Mouse (Mus musculus): ENCODE measurements around the gene Map4.
"Not testable (repeated sequence)": the region's sequence is repeated elsewhere in the genome, so short reads cannot be mapped to it uniquely, and the experiment has no call there.

Gene Map4

GRCm38 (mm10) chr9:109930063-109930462, 1.2 kb upstream of the Map4 start:
- DNase-seq, result no peak

GRCm38 (mm10) chr9:109930752-109931151, 508 bp upstream of the Map4 start:
- peak; percentile 5 for DNase-seq

GRCm38 (mm10) chr9:109932361-109932755, 1.1 kb downstream of the Map4 start:
- DNase-seq, result peak; percentile 57

DNA sequence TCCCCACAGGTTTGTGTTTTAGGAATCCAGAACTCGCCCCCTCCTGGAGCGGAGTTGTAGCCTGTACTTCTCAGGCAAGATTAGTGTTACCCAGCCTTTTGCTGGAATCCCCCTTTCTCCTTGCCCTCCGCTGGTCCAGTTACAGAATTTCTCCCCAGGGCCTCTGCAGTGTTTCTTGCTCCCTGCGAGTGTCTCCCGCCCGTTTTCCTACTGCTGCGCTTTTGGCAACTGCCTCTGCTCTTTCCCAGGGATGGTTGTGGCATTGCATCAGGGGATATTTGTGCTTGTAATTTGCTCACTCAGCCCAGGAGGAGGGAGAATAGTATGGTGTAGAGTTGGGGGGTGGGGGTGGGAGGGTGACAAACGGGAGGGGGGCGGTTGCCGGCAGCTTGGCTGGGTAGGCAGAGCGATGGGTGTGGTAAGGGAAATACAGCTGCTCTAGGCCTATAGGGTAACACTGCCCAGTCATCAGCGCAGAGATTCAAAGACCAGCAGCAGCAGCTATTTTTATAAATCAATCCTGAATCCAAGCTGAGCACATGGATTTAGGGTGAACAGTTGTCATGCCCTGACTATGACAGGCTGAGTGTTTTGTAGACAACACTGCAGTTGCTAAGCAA, 1.6 kb downstream of the Map4 start:
- DNase-seq, result peak; percentile 65

GRCm38 (mm10) chr9:109939401-109939800, 8.1 kb downstream of the Map4 start:
- DNase-seq, result no peak

- DNase-seq, result no peak
Observed at GRCm38 (mm10) chr9:109942796-109943195, 11.5 kb downstream of the Map4 start.

DNA sequence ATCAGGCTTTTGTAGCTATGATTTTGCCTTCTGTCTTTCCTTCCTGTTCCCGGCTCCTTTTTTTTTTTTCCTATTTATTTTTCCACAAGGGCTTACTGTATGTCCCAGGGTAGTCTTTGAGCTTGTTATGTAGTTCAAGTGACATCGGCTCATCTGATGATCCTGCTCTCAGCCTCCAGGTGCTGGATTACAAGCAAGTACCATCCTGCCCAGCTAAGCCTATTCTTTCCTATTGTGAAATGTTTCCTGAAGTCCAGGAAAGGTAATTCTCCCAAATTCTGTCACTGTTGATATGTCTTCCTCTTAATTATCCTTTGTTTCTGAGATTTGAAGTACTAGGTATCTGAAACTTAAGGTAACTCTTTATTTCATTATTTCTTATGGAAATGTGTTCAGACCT, 13.5 kb downstream of the Map4 start:
- no peak for DNase-seq

DNA sequence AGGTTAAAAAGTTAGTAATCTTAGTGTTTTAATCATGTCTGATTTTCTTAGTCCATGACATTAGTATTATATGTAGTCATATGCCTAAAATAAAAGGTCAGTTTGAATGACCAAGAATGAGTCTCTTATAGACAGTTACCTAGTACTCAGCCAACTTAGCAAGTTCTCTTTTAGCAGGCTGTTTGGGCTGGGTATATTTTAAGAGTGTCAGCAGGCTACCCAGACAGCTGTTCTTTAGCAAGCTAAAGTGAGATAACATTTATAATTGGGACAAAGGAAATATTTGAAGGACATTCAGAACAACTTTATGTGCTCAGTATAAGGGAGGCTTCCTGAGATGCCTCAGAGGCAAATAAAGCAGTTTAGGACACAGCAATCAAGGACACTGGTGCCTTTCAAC, 17.3 kb downstream of the Map4 start:
- DNase-seq, result no peak

GRCm38 (mm10) chr9:109949801-109950200, 18.5 kb downstream of the Map4 start:
- no peak for DNase-seq

DNA sequence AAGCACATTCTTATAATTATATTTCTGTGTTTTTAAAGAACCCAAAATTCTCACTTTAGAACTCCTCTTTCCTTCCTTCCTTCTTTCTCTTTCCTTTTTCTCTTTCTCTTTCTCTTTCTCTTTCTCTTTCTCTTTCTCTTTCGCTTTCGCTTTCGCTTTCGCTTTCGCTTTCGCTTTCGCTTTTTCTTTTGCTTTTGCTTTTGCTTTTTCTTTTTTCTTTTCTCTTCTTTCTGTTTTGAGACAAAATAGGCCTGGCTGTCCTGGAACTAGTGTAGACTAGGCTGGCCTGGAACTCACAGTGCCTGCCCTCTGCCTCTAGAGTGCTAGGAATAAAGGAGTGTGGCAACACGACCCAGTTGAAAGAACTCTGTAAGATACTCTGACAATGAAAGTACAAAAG, 22.3 kb downstream of the Map4 start:
- DNase-seq, result no peak

DNA sequence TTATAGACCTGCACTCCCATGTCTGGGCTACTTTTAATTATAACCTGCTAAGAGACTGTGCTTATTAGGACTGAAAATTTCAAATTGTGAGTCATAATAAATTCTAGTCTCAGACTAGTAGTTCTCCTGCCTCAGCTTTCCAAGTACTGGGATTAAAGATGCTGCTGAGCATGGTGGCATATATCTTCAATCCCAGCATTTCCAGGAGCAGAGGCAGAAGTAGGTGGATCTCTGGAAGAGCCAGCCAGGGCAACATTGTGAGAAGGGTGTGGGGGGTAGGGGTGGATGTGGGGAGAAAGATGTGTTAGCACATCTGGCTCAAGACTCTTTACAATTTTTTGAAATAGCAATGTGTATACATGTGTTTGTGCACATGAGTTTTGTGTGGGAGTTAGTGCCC, 23.4 kb downstream of the Map4 start:
- no peak for DNase-seq

- peak; percentile 13 for DNase-seq
Observed at GRCm38 (mm10) chr9:109959456-109960150, 28.3 kb downstream of the Map4 start.

DNA sequence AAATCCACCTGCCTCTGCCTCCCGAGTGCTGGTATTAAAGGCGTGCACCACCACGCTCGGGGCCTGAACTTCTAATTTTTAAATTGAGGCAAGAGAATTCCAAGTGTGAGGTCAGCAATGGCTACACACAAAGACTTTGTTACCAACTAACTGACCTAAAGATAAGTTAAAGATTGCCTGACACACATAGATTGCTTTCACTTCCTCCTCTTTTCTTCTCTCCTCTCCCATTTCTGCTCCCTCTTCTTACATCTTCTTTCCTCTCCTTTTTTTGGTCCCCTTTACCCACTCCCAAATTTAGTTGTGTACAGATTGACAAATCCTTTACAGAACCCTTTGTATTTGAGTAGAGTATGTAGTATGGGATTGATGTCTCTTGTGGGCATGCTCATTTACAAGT, 29.3 kb downstream of the Map4 start:
- no peak for DNase-seq

DNA sequence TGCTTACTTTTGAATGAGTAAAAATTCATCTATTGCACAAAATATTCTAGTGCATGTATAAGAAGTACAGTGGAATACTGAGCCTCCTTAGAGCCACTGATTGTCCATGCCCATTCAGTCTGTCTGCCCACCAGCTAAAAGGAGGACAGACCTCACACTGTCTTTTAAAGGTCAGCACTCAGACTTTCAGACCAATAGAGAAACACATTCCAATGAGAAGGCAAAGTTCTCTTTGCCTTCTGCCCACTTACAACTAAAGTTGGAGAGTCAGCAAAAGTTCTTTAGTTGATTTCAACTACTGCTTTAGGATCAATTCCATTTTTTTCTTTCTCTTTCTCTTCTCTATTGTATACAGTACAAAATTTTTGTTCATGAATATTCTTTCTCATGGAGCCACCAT, 33.5 kb downstream of the Map4 start:
- no peak for DNase-seq

DNA sequence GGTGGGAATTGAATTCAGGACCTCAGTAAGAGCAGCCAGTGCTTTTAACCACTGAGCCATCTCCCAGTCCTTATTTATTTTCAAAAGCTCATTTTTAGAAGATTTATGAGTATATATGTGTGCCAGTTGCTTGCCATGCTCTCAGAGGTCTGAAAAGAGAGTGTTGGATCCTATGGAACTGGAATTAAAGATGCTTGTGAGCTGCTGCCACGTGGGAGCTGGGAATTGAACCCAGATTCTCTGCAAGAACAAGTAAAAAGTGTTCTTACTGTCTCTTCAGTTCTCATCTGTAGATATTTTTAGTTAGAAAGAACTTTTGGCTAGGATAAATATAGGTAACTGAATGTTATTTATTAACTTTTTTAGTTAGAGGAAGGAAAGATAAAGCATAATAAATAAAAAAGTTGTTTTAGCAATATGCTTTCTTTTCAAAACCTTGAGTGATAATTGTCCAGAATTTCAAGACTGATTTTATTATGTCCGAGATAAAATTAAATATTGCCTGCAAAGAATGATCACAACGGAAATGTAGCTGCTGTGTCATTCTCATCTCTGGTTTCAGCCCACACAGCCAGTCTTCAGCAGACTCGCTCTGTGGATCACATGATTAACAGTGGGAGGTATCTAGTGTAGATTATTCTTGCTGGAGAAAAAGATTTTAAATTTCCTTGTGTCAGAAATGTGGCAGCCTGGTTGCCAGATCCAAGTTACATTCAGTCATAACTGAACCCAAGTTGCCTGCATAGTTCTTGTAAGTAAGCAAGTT, 37.3 kb downstream of the Map4 start:
- DNase-seq, result no peak

- no peak for DNase-seq
Observed at GRCm38 (mm10) chr9:109969181-109969580, 37.9 kb downstream of the Map4 start.

- no peak for DNase-seq
Observed at GRCm38 (mm10) chr9:109969792-109970336, 38.6 kb downstream of the Map4 start.

DNA sequence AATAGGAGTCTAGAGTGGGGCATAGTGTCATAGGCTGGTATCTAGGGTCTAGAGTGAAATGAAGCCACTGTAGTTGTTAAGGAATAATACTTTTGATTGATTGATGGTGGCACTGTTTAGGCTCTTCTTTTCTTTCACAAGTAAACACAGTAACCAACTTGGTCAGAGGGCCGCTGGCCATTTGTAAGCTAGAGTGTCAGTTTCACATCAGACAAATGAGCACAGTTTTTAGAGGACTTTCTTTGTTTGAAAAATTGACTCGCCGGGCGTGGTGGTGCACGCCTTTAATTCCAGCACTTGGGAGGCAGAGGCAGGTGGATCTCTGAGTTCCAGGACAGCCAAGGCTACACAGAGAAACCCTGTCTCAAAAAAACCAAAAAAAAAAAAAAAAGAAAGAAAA, 40.5 kb downstream of the Map4 start:
- not testable (repeated sequence) for DNase-seq

DNA sequence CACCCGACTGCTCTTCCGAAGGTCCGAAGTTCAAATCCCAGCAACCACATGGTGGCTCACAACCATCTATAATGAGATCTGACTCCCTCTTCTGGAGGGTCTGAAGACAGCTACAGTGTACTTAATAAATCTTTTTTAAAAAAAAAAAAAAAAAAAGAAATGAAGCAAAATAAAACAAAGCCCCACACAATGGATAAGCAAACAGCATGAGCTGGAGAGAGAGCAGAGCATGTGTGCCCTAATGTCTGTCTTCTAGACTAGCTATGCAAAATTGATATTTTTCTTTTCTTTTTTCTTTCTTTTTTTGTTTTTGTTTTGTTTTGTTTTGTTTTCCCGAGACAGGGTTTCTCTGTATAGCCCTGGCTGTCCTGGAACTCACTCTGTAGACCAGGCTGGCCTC, 49.0 kb downstream of the Map4 start:
- DNase-seq, result not testable (repeated sequence)

DNA sequence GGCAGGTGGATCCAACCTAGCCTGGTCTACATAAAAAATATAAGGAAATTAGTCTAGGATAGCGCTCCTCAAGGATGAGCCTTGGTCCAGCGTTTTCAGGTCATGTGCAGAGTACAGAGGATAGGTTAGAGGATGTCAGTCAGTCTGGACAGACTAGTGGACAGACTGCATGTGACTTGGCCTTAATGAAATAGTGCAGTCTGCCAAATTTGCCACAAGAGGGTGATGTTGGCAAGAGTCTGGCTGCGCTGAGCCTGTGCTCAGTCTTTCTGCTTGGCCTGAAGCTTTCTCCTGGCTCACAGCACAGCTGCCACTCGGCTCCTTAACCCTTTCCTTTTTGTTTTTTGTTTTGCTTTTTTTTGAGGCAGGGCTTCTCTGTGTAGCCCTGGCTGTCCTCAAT, 54.2 kb downstream of the Map4 start:
- DNase-seq, result peak; percentile 79

DNA sequence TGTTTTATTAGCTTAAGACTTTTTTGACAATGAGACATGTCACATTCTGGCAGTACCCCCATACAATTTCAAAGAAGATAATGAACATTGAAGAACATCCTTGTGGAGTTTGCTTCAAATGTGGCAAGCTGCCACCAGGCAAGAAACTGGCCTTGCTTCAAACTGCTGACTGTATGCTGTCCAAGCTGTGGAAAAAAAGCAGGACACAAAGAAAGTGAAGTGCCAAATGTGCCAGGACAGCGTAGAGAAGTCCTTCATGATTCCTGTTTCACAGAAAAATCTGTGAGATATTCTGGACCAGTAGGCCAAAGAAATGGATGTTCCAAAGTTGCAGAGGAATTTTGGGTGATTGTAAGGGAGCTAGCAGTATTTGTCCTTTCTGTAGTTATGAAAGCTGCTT, 57.8 kb downstream of the Map4 start:
- DNase-seq, result no peak

- DNase-seq, result no peak
Observed at GRCm38 (mm10) chr9:109997441-109997840, 66.2 kb downstream of the Map4 start.

DNA sequence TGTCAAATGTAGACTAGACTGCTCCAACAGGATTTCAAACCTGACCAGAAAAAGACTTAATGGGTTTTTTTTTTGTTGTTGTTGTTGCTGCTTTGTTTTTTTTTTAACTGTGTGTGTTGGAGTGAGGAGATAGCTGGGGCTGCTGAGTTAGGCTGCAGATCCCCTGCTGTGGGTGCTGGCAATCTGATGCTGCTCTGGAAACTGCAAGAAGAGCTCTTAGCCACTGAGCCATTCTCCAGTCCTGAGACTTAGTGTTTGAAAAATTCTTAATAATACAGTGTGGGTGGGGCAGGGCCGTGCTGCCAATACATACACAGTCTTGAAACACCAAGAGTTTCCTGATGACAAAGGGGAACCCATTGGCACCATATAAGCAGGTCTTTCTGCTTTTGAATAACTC, 70.7 kb downstream of the Map4 start:
- DNase-seq, result no peak

DNA sequence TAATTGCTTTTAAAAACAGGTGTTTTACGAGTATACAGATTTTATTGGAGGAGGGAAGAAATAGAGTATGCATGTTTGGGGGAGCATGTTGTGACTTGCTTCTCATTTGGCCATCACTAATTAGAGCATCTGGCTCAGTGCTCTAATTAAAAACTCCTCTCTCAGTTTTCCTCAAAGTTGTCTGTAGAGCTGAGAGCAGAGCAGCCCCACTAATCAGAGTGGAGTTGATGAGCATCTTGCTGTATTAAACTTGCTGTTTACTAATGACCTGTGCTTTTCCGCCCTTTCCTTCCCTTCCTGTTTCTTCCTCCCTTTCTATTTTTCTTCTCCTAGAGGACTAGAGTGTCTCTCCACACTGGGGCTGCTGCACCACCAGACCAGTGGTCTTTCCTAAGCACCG, 71.2 kb downstream of the Map4 start:
- DNase-seq, result no peak
